ENCODE assay signal across 29 mouse cellular contexts in genomic region chr14:32543075-32543474, GRCm38 (mm10). TPM values are rescaled to one million over a fixed set of nuclear protein-coding genes. Genes with fewer than 3 reads are reported as not detected.
DNase-seq lines count a peak whose midpoint lies in the region; TF ChIP-seq lines count a peak whose summit lies in the region.
"Had no signal": no experiment of that assay in that cellular context is flagged by ENCODE, and none has a peak within 500 bp of the region (broad histone marks: within the 10 kb centered on the region; RNA-seq: fewer than 3 reads in every experiment).

No protein-coding gene starts in this region.

- DNase-seq in liver, adult 2 months (ENCODE audit: extremely low read depth, low read depth, low spot score), result no peak
- no peak for DNase-seq in liver
- peak; percentile 52 for DNase-seq in MEL (ENCODE audit: low read depth, low spot score)
- DNase-seq in induced T-regulatory cell, adult 2 months (ENCODE audit: low read depth), result peak; percentile 10
- DNase-seq in kidney, postnatal 25 days, result no peak
- DNase-seq in right cerebral cortex, postnatal 10 days (ENCODE audit: low spot score in 2 of 2), result no peak
- DNase-seq: adrenal gland, adult 2 months; cerebellum, adult 2 months; cerebellum, postnatal 25 days; embryo, embryonic 11 days; kidney, adult 2 months; kidney, postnatal 10 days; layer of hippocampus, postnatal 36 days; lung, postnatal 4 days; right cerebral cortex, postnatal 4 days; thymus, postnatal 36 days had no signal

- no peaks in the 10 kb centered on the region; the same call in 1 of the 2 replicates for H3K4me1 ChIP-seq in liver, adult 2 months (ENCODE audit: control insufficient read depth, insufficient read depth, low read length)
- no peaks in the 10 kb centered on the region for H3K4me1 ChIP-seq in ES-Bruce4 (ENCODE audit: control insufficient read depth, insufficient read depth, low read length)
- H3K4me1 ChIP-seq in MEL (ENCODE audit: control insufficient read depth in 1 of 2, insufficient read depth in 2 of 2, low read length in 2 of 2), result no peaks in the 10 kb centered on the region
- H3K4me1 ChIP-seq: forebrain, embryonic 13.5 days; hindbrain, embryonic 10.5 days; liver, embryonic 15.5 days; neural tube, embryonic 12.5 days had no signal

- 0 out of 2 replicates have a peak, but pooled peaks have one; percentile 4 for TF ChIP-seq CTCF in liver, adult 2 months (IDR thresholded peaks at IDR 0.05; ENCODE audit: low read depth, low read length)
- TF ChIP-seq CTCF in ES-Bruce4 (IDR thresholded peaks at IDR 0.05; ENCODE audit: low read depth, low read length) (peak; percentile 54), MEL (IDR thresholded peaks at IDR 0.05 in 2 of 3, conservative IDR thresholded peaks at IDR 0.05 in 1 of 3; ENCODE audit: control insufficient read depth in 1 of 3, insufficient read depth in 1 of 3, low read depth in 2 of 3, low read length in 3 of 3, poor library complexity in 1 of 3, severe bottlenecking in 1 of 3) (peak; percentile 19 to 47 (median 43); a peak in 5 of 6 replicates)

- no peak for TF ChIP-seq POLR2A in liver, adult 2 months (IDR thresholded peaks at IDR 0.05; ENCODE audit: extremely low read depth, insufficient read depth, low read length)
- TF ChIP-seq POLR2A in ES-Bruce4 (IDR thresholded peaks at IDR 0.05; ENCODE audit: insufficient read depth, low read length), result no peak
- TF ChIP-seq POLR2A in MEL (IDR thresholded peaks at IDR 0.05; ENCODE audit: control insufficient read depth in 1 of 2, insufficient read depth in 1 of 2, low read depth in 1 of 2, low read length in 2 of 2, poor library complexity in 1 of 2), result no peak

- H3K4me3 ChIP-seq in liver, adult 2 months (ENCODE audit: insufficient read depth, low read depth, low read length), result no peak overlapping the region
- H3K4me3 ChIP-seq in ES-Bruce4 (ENCODE audit: low read depth, low read length) (no peak overlapping the region), MEL (ENCODE audit: control insufficient read depth in 1 of 2, insufficient read depth in 1 of 2, low read depth in 2 of 2, low read length in 2 of 2) (no peak overlapping the region)
- H3K4me3 ChIP-seq: forebrain, embryonic 13.5 days; hindbrain, embryonic 10.5 days; liver, embryonic 15.5 days; midbrain, embryonic 15.5 days; neural tube, embryonic 12.5 days had no signal

- no peak overlapping the region for H3K9ac ChIP-seq in liver, adult 2 months (ENCODE audit: low read depth, low read length)
- H3K9ac ChIP-seq in ES-Bruce4 (ENCODE audit: low read depth, poor library complexity, severe bottlenecking), result no peak overlapping the region
- no peak overlapping the region for H3K9ac ChIP-seq in MEL (ENCODE audit: control insufficient read depth, low read depth, low read length, poor library complexity, severe bottlenecking)
- H3K9ac ChIP-seq: forebrain, embryonic 13.5 days; liver, embryonic 15.5 days; midbrain, embryonic 15.5 days; neural tube, embryonic 12.5 days had no signal

- peak; percentile 11 for TF ChIP-seq RAD21 in MEL (IDR thresholded peaks at IDR 0.05; ENCODE audit: low read depth, low read length)

- no peak overlapping the region for H3K27ac ChIP-seq in liver, adult 2 months (replicated peaks; ENCODE audit: insufficient read depth, low read depth, low read length)
- H3K27ac ChIP-seq in ES-Bruce4 (ENCODE audit: insufficient read depth, low read length) (no peak overlapping the region), MEL (ENCODE audit: control insufficient read depth, low read depth, low read length) (no peak overlapping the region)
- H3K27ac ChIP-seq: forebrain, embryonic 13.5 days; hindbrain, embryonic 10.5 days; hindbrain, postnatal 0 days; liver, embryonic 15.5 days; midbrain, embryonic 15.5 days; neural tube, embryonic 12.5 days had no signal

- H3K27me3 ChIP-seq in liver, adult 2 months (ENCODE audit: control insufficient read depth, insufficient read depth, low read length), result no peaks in the 10 kb centered on the region
- H3K27me3 ChIP-seq in ES-Bruce4 (ENCODE audit: control insufficient read depth, insufficient read depth, low read length, poor library complexity, severe bottlenecking) (no peaks in the 10 kb centered on the region), MEL (ENCODE audit: control insufficient read depth in 1 of 2, insufficient read depth in 2 of 2, low read length in 2 of 2) (no peaks in the 10 kb centered on the region)
- H3K27me3 ChIP-seq: forebrain, embryonic 13.5 days; liver, embryonic 15.5 days; midbrain, embryonic 15.5 days; neural tube, embryonic 12.5 days had no signal

- H3K79me2 ChIP-seq in liver, adult 2 months (ENCODE audit: control insufficient read depth, insufficient read depth, low read length), result 0 out of 2 replicates have a peak, but pooled peaks cover 6% of the 10 kb centered on the region
- H3K79me2 ChIP-seq in MEL (ENCODE audit: control insufficient read depth, insufficient read depth, low read length, poor library complexity), result peaks cover under 1% of the 10 kb centered on the region; the same call in 1 of the 2 replicates

- peaks cover 37% of the 10 kb centered on the region for H3K36me3 ChIP-seq in liver, adult 2 months (ENCODE audit: control insufficient read depth, insufficient read depth, low read length)
- H3K36me3 ChIP-seq in ES-Bruce4 (ENCODE audit: control insufficient read depth, insufficient read depth, low read length, poor library complexity, severe bottlenecking) (peaks cover 5% of the 10 kb centered on the region; the same call in 1 of the 2 replicates), MEL (ENCODE audit: control insufficient read depth in 1 of 2, insufficient read depth in 2 of 2, low read length in 2 of 2) (peaks cover 0 to 22% of the 10 kb centered on the region in 2 experiments; a peak in 2 of 4 replicates)

- H3K9me3 ChIP-seq in ES-Bruce4 (replicated peaks; ENCODE audit: control insufficient read depth, insufficient read depth, low read length, poor library complexity, severe bottlenecking), result no peaks in the 10 kb centered on the region
- H3K9me3 ChIP-seq in MEL (replicated peaks; ENCODE audit: insufficient read depth, low read length), result no peaks in the 10 kb centered on the region
- H3K9me3 ChIP-seq: forebrain, embryonic 13.5 days; hindbrain, embryonic 10.5 days; liver, embryonic 15.5 days; midbrain, embryonic 15.5 days; neural tube, embryonic 12.5 days had no signal

- TF ChIP-seq EP300 in ES-Bruce4 (IDR thresholded peaks at IDR 0.05; ENCODE audit: insufficient read depth, low read depth, low read length) (no peak), MEL (IDR thresholded peaks at IDR 0.05; ENCODE audit: low read depth in 1 of 2, low read length in 2 of 2) (no peak)

TF ChIP-seq in MEL, 35 proteins besides CTCF, POLR2A, EP300 and RAD21:
- TF ChIP-seq RCOR1 (IDR thresholded peaks at IDR 0.05; ENCODE audit: low read depth, low read length) (no peak), MAX (IDR thresholded peaks at IDR 0.05; ENCODE audit: low read length) (no peak), JUND (IDR thresholded peaks at IDR 0.05; ENCODE audit: low read depth, low read length) (no peak), CHD1 (IDR thresholded peaks at IDR 0.05; ENCODE audit: low read depth, low read length) (no peak), BHLHE40 (IDR thresholded peaks at IDR 0.05; ENCODE audit: borderline replicate concordance, low read depth, low read length) (no peak), TAL1 (IDR thresholded peaks at IDR 0.05; ENCODE audit: low read length) (no peak), SMC3 (IDR thresholded peaks at IDR 0.05; ENCODE audit: low read depth, low read length) (peak; percentile 12; the same call in 1 of the 2 replicates)

RNA-seq across cellular contexts. Expression of gene Ercc6, which starts 29.8 kb away (rescaled TPM):
- total RNA-seq in liver, adult 2 months (2014; rRNA removed), result 6.9 and 11.2 TPM in 2 replicates
- polyA plus RNA-seq in liver, adult 2 months (2012; rRNA removed), result 2.0 and 2.8 TPM in 2 replicates
- 22.8 and 24.6 TPM in 2 replicates for polyA plus RNA-seq in ES-Bruce4 (2011; ENCODE audit: insufficient read depth, insufficient read length, low read depth, missing spikeins)
- total RNA-seq in MEL (2012; rRNA removed), result 12.5 and 15.1 TPM in 2 replicates
- 100 to 1,000 TPM in 1 of 2 experiments, 10 to 100 TPM in 1; 15.4 to 186 TPM for polyA plus RNA-seq in MEL (2012; ENCODE audit: insufficient read depth in 1 of 2, insufficient read length in 2 of 2, low read depth in 1 of 2, low replicate concordance in 2 of 2, missing spikeins in 1 of 2)

RNA-seq across cellular contexts. Expression of gene Prrxl1, which starts 56.1 kb away (rescaled TPM):
- not detected in 2 replicates for total RNA-seq in liver, adult 2 months (2014; rRNA removed)
- polyA plus RNA-seq in liver, adult 2 months (2012; rRNA removed), result not detected in 2 replicates
- polyA plus RNA-seq in ES-Bruce4 (2011; ENCODE audit: insufficient read depth, insufficient read length, low read depth, missing spikeins) (not detected in 2 replicates), MEL (2012; ENCODE audit: insufficient read depth in 1 of 2, insufficient read length in 2 of 2, low read depth in 1 of 2, low replicate concordance in 2 of 2, missing spikeins in 1 of 2) (not detected)
- not detected in 2 replicates for total RNA-seq in MEL (2012; rRNA removed)
- total RNA-seq: gastrocnemius, adult 18-20 months; gastrocnemius, postnatal 4 days; layer of hippocampus, postnatal 36 days; left cerebral cortex, postnatal 10 days had no signal
- polyA plus RNA-seq: heart, embryonic 11.5 days; heart, postnatal 0 days; kidney, adult 2 months; limb, embryonic 11.5 days had no signal

Comparison
In these comparisons a context has a peak if more than half of its experiments do, and no peak if none do; other contexts are left out.
1. DNase-seq: peak in MEL (single experiment) and induced T-regulatory cell, adult 2 months (single experiment); none in liver, adult 2 months (single experiment), liver (single experiment), kidney, postnatal 25 days (0 of 2) and right cerebral cortex, postnatal 10 days (0 of 2).
2. CTCF ChIP-seq: peak in every context shown above with its lines; median percentile 54 in ES-Bruce4; 43 in MEL; 4 in liver, adult 2 months.